Mouse (Mus musculus): Measurements from ENCODE around the gene Ccdc70. TPM values are rescaled to one million over a fixed set of nuclear protein-coding genes. Genes with fewer than 3 reads are reported as not detected.
"Not testable (repeated sequence)": the region's sequence is repeated elsewhere in the genome, so short reads cannot be mapped to it uniquely, and the experiment has no call there.

The Ccdc70 gene
- not detected in 2 replicates for polyA plus RNA-seq (2015; fragmentation: Nextera tagmentation; extraction: Ambion mirVana)

GRCm38 (mm10) chr8:21969475-21969874, at the start of gene Ccdc70:
Gene Ccdc70, plus strand, starts transcription at chr8:21969775.
- ATAC-seq = no peak

GRCm38 (mm10) chr8:21930754-21931153, 38.8 kb upstream of the Ccdc70 start:
- not testable (repeated sequence) for H3K4me1 ChIP-seq (replicated peaks; ENCODE audit: control insufficient read depth, insufficient read depth, low read length); H3K4me3 ChIP-seq (replicated peaks; ENCODE audit: low read length); H3K27ac ChIP-seq (ENCODE audit: low read length); H3K4me2 ChIP-seq (ENCODE audit: low read length); ATAC-seq; H3K9me3 ChIP-seq (ENCODE audit: control insufficient read depth, low read length); H3K9ac ChIP-seq (replicated peaks; ENCODE audit: low read depth, low read length); H3K36me3 ChIP-seq (ENCODE audit: control insufficient read depth, insufficient read depth); H3K27me3 ChIP-seq (replicated peaks; ENCODE audit: control insufficient read depth, insufficient read depth, low read length)
- WGBS = 81% methylated on average over 3 of the region's 3 CpGs

More at GRCm38 (mm10) chr8:21969475-21969874, at the start of gene Ccdc70:
- H3K27me3 ChIP-seq (replicated peaks; ENCODE audit: control insufficient read depth, insufficient read depth, low read length) = no peaks in the 10 kb centered on the region
- H3K36me3 ChIP-seq (ENCODE audit: control insufficient read depth, insufficient read depth) = no peaks in the 10 kb centered on the region
- WGBS = 91% methylated on average over 3 of the region's 3 CpGs
- H3K9me3 ChIP-seq (ENCODE audit: control insufficient read depth, low read length) = no peaks in the 10 kb centered on the region
- H3K4me2 ChIP-seq (ENCODE audit: low read length) = no peak within 1 kb of the TSS
- no peak within 1 kb of the TSS for H3K9ac ChIP-seq (replicated peaks; ENCODE audit: low read depth, low read length)
- H3K4me1 ChIP-seq (replicated peaks; ENCODE audit: control insufficient read depth, insufficient read depth, low read length) = no peaks in the 10 kb centered on the region
- H3K4me3 ChIP-seq (replicated peaks; ENCODE audit: low read length) = no peak within 1 kb of the TSS
- no peak within 1 kb of the TSS for H3K27ac ChIP-seq (ENCODE audit: low read length)

- no peak within 1 kb of the TSS for H3K9ac ChIP-seq (replicated peaks; ENCODE audit: low read depth, low read length)
Observed at GRCm38 (mm10) chr8:21932610-21933009, 37.0 kb upstream of the Ccdc70 start, which contains the start of gene Defb15. Gene Defb15, minus strand, starts transcription at chr8:21932710.

GRCm38 (mm10) chr8:21938052-21938451, 31.5 kb upstream of the Ccdc70 start, which contains the start of gene Defb35:
Gene Defb35, plus strand, starts transcription at chr8:21938352.
- H3K27me3 ChIP-seq (replicated peaks; ENCODE audit: control insufficient read depth, insufficient read depth, low read length); H3K4me2 ChIP-seq (ENCODE audit: low read length); H3K9ac ChIP-seq (replicated peaks; ENCODE audit: low read depth, low read length); H3K27ac ChIP-seq (ENCODE audit: low read length); ATAC-seq; H3K36me3 ChIP-seq (ENCODE audit: control insufficient read depth, insufficient read depth); H3K4me3 ChIP-seq (replicated peaks; ENCODE audit: low read length); H3K4me1 ChIP-seq (replicated peaks; ENCODE audit: control insufficient read depth, insufficient read depth, low read length); H3K9me3 ChIP-seq (ENCODE audit: control insufficient read depth, low read length): not testable (repeated sequence)
- WGBS = 91% methylated on average over 4 of the region's 4 CpGs

More at GRCm38 (mm10) chr8:21932610-21933009, 37.0 kb upstream of the Ccdc70 start, which contains the start of gene Defb15:
- H3K27ac ChIP-seq (ENCODE audit: low read length) = no peak within 1 kb of the TSS
- no peak within 1 kb of the TSS for H3K4me3 ChIP-seq (replicated peaks; ENCODE audit: low read length)
- no peak within 1 kb of the TSS for H3K4me2 ChIP-seq (ENCODE audit: low read length)
- ATAC-seq = no peak
- H3K27me3 ChIP-seq (replicated peaks; ENCODE audit: control insufficient read depth, insufficient read depth, low read length) = no peaks in the 10 kb centered on the region
- H3K36me3 ChIP-seq (ENCODE audit: control insufficient read depth, insufficient read depth) = no peaks in the 10 kb centered on the region
- 95% methylated on average over 6 of the region's 6 CpGs for WGBS
- no peaks in the 10 kb centered on the region for H3K9me3 ChIP-seq (ENCODE audit: control insufficient read depth, low read length)
- no peaks in the 10 kb centered on the region for H3K4me1 ChIP-seq (replicated peaks; ENCODE audit: control insufficient read depth, insufficient read depth, low read length)

GRCm38 (mm10) chr8:21946462-21946861, 23.1 kb upstream of the Ccdc70 start, which contains the start of gene Defb13:
Gene Defb13, plus strand, starts transcription at chr8:21946762.
- Histone ChIP-seq H3K27ac (ENCODE audit: low read length) (no peak within 1 kb of the TSS), H3K4me2 (ENCODE audit: low read length) (no peak within 1 kb of the TSS), H3K9me3 (ENCODE audit: control insufficient read depth, low read length) (no peaks in the 10 kb centered on the region), H3K36me3 (ENCODE audit: control insufficient read depth, insufficient read depth) (no peaks in the 10 kb centered on the region), H3K27me3 (replicated peaks; ENCODE audit: control insufficient read depth, insufficient read depth, low read length) (no peaks in the 10 kb centered on the region), H3K9ac (replicated peaks; ENCODE audit: low read depth, low read length) (no peak within 1 kb of the TSS), H3K4me3 (replicated peaks; ENCODE audit: low read length) (no peak within 1 kb of the TSS), H3K4me1 (replicated peaks; ENCODE audit: control insufficient read depth, insufficient read depth, low read length) (no peaks in the 10 kb centered on the region)
- ATAC-seq = no peak
- WGBS = 84% methylated on average over 6 of the region's 6 CpGs

- Histone ChIP-seq H3K4me1 (replicated peaks; ENCODE audit: control insufficient read depth, insufficient read depth, low read length) (no peaks in the 10 kb centered on the region), H3K4me2 (ENCODE audit: low read length) (no peak overlapping the region), H3K9me3 (ENCODE audit: control insufficient read depth, low read length) (no peaks in the 10 kb centered on the region), H3K27me3 (replicated peaks; ENCODE audit: control insufficient read depth, insufficient read depth, low read length) (no peaks in the 10 kb centered on the region), H3K4me3 (replicated peaks; ENCODE audit: low read length) (no peak overlapping the region), H3K27ac (ENCODE audit: low read length) (no peak overlapping the region), H3K36me3 (ENCODE audit: control insufficient read depth, insufficient read depth) (no peaks in the 10 kb centered on the region), H3K9ac (replicated peaks; ENCODE audit: low read depth, low read length) (no peak overlapping the region)
- WGBS = 57% methylated on average over 9 of the region's 9 CpGs
- no peak for ATAC-seq
Observed at GRCm38 (mm10) chr8:21947311-21948017, 22.1 kb upstream of the Ccdc70 start.

- Histone ChIP-seq H3K9ac (replicated peaks; ENCODE audit: low read depth, low read length) (no peak overlapping the region), H3K4me3 (replicated peaks; ENCODE audit: low read length) (no peak overlapping the region), H3K27me3 (replicated peaks; ENCODE audit: control insufficient read depth, insufficient read depth, low read length) (no peaks in the 10 kb centered on the region), H3K27ac (ENCODE audit: low read length) (no peak overlapping the region), H3K4me1 (replicated peaks; ENCODE audit: control insufficient read depth, insufficient read depth, low read length) (no peaks in the 10 kb centered on the region), H3K36me3 (ENCODE audit: control insufficient read depth, insufficient read depth) (no peaks in the 10 kb centered on the region), H3K4me2 (ENCODE audit: low read length) (no peak overlapping the region), H3K9me3 (ENCODE audit: control insufficient read depth, low read length) (no peaks in the 10 kb centered on the region)
- ATAC-seq = no peak
- WGBS = 5% methylated on average over 9 of the region's 9 CpGs
Observed at GRCm38 (mm10) chr8:21955321-21955720, 14.3 kb upstream of the Ccdc70 start.

- Histone ChIP-seq H3K36me3 (ENCODE audit: control insufficient read depth, insufficient read depth) (no peaks in the 10 kb centered on the region), H3K27ac (ENCODE audit: low read length) (no peak overlapping the region), H3K9ac (replicated peaks; ENCODE audit: low read depth, low read length) (no peak overlapping the region), H3K9me3 (ENCODE audit: control insufficient read depth, low read length) (no peaks in the 10 kb centered on the region), H3K4me1 (replicated peaks; ENCODE audit: control insufficient read depth, insufficient read depth, low read length) (no peaks in the 10 kb centered on the region), H3K27me3 (replicated peaks; ENCODE audit: control insufficient read depth, insufficient read depth, low read length) (no peaks in the 10 kb centered on the region), H3K4me3 (replicated peaks; ENCODE audit: low read length) (no peak overlapping the region), H3K4me2 (ENCODE audit: low read length) (no peak overlapping the region)
- WGBS = 79% methylated on average over 3 of the region's 3 CpGs
- no peak for ATAC-seq
Observed at GRCm38 (mm10) chr8:21956336-21956735, 13.2 kb upstream of the Ccdc70 start.

GRCm38 (mm10) chr8:21958414-21958813, 11.2 kb upstream of the Ccdc70 start, which contains the start of gene Fam90a1a:
Gene Fam90a1a, plus strand, starts transcription at chr8:21958714.
- ATAC-seq = no peak
- no peaks in the 10 kb centered on the region for H3K4me1 ChIP-seq (replicated peaks; ENCODE audit: control insufficient read depth, insufficient read depth, low read length)
- no peak within 1 kb of the TSS for H3K4me3 ChIP-seq (replicated peaks; ENCODE audit: low read length)
- no peak within 1 kb of the TSS for H3K27ac ChIP-seq (ENCODE audit: low read length)
- no peak within 1 kb of the TSS for H3K9ac ChIP-seq (replicated peaks; ENCODE audit: low read depth, low read length)
- no peak within 1 kb of the TSS for H3K4me2 ChIP-seq (ENCODE audit: low read length)
- H3K9me3 ChIP-seq (ENCODE audit: control insufficient read depth, low read length) = no peaks in the 10 kb centered on the region
- no peaks in the 10 kb centered on the region for H3K36me3 ChIP-seq (ENCODE audit: control insufficient read depth, insufficient read depth)
- WGBS = 82% methylated on average over 2 of the region's 2 CpGs
- H3K27me3 ChIP-seq (replicated peaks; ENCODE audit: control insufficient read depth, insufficient read depth, low read length) = no peaks in the 10 kb centered on the region
